Mouse (Mus musculus) retina, adult 2 months (tissue): ENCODE measurements around the gene Osm.
A peak's percentile ranks its signal among the peaks of the same experiment; 100 is the strongest.

ENCODE experiments used
- DNase-seq: peaks from one replicate; pipeline ENCODE4 v3.0.0-alpha.2; 2012; ENCODE audit warnings: low read depth, low spot score

Osm gene

DNA sequence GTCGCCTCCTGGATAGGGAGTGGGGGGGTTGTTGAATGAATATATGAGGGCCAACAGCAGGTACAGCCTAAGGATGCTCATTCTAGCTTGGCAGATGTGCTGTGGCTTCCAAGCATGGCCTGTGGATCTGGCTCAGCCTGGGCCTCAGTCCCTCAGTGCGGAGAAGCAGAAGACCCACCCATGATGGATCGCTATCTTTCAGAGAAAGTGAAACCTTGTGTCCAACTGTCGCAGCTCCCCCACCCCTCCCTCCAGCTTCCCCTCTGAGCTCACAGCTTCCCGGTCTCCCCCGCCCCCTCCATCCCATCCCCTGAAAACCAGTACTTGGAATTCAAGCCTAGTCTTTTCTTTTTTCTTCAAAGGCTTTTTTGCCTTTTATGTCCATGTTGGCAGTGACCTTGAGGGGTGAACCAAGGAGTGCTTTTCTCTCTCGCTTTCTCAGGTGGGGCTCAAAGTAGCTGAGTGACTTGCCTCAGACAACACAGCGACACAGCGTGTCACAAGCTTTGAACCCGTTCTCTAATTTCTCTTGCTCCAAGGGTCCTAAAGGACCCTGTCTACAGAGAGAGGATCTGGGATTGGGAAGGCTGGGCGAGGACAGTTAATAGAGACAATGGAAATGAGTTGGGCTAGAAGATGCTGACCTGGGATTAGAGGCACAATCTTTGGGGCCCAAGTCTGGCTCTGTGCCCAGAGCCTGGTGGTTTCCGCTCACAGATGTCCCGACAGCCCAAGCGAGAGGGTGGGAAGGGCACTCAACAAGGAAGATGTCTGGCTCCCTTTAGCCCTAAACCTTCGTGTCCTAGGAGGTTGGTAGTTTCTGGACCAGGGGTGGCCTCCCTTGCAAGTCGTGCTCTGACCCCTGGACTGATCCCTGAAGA lies at the start of gene Osm:
Gene Osm, plus strand, starts transcription at position 756 of the 881 bp plus-strand sequence.
- DNase-seq: no peak

DNA sequence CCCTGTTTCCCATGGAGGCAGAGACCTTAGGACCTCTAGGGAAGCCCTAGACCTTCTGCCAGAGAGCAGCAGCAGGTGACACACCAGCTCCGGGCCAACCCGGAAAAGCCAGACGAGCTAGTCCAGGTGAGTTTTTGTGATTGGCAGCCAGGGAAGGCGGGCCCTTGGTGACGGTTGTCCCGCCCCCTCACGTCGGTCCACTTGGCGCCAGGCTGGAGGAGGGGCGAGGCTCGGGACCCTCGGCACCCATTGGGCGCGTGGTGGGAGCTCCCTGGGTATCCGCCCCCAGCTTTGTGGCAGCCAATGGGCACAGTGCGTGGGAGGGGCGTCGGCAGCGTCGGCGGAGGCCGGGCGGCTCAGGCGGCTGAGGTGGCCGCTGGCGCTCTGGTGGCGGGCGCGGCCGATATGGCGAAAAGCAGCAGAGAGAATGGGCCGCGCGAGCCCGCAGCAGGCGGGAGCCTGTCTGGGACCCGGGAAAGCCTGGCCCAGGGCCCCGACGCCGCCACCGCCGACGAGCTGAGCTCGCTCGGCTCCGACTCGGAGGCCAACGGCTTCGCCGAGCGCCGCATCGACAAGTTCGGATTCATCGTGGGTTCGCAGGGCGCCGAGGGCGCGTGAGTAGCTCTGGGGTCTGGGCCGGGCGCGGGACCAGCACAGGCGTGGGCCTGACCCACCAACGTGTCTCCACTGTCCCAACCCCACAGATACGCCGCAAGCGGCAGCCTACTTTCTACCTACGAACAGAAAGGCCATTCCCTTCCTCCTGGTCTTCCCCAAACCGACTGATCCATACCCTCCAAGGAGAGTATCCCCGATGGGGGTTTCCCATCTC lies 49.5 kb upstream of the Osm start, which contains the start of gene Tbc1d10a:
Gene Tbc1d10a, plus strand, starts transcription at position 304 of the 832 bp plus-strand sequence.
- peak; percentile 92 for DNase-seq

- DNase-seq: no peak
Measured at GRCm38 (mm10) chr11:4187318-4187700, 48.9 kb upstream of the Osm start.

DNA sequence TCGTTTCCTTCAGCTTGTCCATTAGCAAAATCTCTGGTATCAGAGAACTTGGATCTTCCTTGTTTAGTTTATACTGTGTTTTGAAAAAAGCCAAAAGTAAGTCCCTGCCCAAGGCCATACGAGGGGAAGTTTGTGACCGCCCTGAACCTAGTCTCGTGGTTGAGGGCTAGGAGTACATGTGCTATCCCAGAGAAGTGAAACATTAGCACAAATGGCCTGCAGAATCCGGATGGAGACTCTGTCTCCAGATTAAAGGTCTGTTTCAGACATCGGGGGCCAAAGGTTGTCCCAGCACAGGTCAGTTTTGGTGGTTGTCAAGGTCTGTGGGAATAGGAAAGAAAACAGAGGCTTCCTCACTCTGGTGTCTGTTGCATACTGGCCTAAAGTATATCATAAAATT lies 47.0 kb upstream of the Osm start:
- DNase-seq: no peak

- DNase-seq: no peak
Measured at GRCm38 (mm10) chr11:4190677-4191076, 45.5 kb upstream of the Osm start.

- no peak for DNase-seq
Measured at GRCm38 (mm10) chr11:4192757-4193156, 43.5 kb upstream of the Osm start.

GRCm38 (mm10) chr11:4193420-4193819 lies 42.8 kb upstream of the Osm start:
- no peak for DNase-seq

- DNase-seq: no peak
Measured at GRCm38 (mm10) chr11:4195597-4196031, 40.6 kb upstream of the Osm start.

GRCm38 (mm10) chr11:4196636-4197035 lies 39.6 kb upstream of the Osm start:
- DNase-seq: no peak

DNA sequence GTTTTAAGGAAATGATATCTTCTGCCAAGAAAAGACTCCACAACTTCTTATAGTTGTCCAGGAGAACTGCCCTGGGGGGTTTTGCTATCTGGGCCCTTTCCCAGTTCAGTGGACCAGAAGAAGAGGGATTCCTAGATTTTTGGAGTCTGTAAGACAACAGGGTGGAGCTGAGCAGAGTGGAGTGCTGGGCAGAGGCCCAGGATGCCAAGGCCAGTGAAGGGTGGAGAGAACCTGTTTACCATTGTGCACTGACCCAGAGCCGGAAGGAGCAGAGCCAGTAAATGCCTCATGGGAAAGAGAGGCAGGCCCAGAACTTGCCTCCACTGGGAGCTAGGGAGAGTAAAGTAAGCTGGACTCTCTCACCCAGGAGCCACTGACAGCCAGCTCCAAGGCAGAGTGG lies 38.5 kb upstream of the Osm start:
- no peak for DNase-seq

GRCm38 (mm10) chr11:4201981-4202700 lies 34.1 kb upstream of the Osm start:
- no peak for DNase-seq

DNA sequence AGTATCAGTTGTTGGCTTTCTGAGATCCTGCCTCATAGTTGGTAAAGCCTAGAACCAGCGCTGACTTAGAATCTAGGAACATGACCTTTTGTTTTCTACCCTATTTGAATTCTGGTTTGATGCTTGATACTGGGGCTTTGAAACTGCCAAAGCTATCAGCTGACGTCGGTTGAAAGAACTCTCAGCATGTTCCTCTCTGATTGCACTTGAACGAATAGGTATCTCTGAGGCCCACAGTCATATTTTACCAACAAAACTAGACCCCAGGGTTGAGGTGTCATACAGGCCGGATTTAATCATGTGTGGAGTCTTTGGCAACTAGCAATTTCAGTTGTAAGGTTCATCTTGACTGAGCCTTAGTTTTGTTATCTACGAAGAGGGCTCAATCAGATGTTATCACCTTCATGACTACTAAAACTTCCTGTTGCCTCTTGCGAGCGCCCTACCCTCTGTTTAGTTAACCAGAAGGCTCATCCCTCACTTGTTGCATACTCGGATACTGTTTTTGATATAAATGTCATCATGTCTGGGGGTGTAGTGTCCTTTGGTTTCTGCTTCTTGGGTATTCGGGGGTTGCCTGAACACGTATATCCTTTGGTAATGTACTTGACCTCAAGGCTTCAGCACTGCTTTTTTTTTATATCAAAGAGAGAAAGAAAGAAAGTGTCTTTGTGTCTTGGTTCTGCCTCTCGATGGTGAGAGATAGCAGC lies 33.1 kb upstream of the Osm start:
- DNase-seq: no peak

DNA sequence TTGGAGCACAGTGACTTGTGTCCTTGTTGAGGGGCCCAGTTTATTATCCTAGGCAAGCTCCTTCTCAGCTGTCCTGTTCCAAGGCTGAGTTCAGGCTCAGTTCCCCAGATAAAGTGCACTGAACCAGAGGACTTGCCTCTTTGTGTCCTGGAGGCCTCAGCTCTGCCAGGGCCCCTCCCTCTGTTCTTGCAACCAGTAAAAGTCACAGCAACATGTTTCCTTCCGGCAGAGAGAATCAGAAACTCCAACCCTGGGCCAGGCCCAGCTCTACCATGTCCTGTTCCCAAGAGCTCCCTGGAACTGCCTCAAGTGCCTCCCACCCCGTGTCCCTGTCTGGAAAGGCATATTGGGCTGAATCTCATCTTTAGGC lies 32.5 kb upstream of the Osm start:
- DNase-seq: no peak

- no peak for DNase-seq
Measured at GRCm38 (mm10) chr11:4205097-4205655, 31.0 kb upstream of the Osm start.

DNA sequence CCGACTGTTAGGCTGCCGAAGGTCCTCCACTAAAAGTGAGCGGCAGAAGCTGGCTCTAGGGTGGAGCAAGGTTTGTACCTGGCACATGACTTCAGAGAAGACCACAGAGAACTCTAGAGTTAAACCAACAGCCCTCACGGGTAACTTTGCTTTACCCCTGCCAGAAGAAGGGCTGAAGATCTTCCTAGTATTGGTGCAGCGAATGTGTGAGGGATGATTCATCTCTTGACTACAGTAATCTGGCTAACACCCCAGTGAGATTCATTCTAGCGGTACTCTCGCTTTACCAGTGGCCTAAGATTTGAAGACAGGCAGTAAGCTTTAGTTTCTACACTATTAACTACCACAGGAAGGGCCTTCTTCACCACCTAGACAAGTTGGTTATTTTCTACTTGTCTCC lies 30.3 kb upstream of the Osm start:
- no peak for DNase-seq

DNA sequence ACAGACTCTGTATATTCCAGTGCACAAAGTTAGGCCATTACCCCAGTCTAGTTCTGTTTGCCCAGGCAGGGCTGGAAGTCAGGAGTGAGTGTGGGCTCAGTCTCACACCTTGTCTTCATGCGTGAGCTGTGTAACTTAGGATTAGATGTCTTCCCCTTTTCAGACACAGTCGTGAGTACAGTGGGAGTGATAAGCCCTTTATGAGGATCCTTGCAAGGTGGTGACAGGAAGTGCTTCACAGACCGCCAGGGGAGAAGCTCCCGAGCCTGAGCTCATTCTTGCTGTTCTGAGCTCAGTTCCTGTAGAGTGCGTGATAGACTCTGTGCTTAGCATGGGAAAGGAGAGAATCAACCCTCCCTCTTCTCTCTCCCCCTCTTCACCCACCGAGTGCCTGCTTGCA lies 29.7 kb upstream of the Osm start:
- no peak for DNase-seq

GRCm38 (mm10) chr11:4207655-4208054 lies 28.6 kb upstream of the Osm start:
- DNase-seq: no peak

DNA sequence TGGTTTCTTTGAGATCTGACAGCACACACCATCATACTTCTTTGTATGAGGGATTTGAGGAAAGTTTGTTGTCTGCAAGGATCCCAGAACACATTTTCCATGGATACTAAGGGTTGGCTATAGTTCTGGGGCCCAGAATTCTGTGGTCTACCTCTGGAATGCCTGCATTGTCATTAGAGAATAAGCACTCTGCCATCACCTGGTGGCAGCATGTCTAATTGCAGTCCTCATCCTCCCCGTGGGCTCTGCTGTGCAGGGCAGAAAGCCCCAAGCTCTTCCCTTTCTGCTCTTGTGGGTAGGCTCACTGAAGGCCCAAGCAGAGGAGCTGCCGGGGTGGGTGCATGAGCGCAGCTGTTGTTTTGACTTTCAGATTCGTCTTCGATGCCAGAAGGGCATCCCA lies 26.7 kb upstream of the Osm start:
- DNase-seq: no peak

DNA sequence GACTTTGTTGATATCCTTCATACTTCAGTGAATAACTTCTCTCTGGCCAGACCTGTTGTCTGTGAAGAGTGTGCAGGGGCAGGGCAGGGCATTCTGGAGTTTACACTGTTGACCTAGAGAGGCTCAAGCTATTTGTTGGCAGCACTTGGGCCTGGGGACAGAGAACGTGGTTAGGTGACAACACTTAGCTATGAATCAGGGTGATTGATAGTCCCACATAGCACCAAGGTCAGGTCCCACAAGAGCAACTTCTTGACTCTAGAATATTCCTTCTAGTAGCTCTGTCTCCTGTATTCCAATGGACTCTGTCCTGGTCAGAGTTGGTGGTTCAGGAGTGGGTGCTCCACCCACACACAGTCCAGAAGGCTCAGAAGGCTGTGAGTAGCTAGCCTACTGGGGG lies 25.4 kb upstream of the Osm start:
- DNase-seq: no peak

DNA sequence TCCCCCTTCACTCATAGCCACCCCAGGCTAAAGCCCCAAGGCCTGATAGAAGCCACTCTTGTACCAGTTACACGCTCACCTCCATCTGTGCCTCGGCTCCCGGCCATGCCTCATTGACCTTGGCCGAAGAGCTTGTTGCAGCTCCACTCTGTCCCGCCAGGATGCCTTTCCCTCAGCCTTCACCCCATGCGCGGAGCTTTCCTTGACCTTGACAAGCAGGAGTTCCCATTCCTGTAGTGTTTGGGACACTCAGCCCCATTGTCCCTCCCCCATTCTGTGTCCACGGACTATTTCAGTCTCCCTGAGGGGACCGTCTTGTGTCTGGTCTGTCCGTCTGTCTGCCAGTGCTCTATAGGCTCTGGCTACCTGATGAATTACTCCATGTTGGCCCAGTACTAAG lies 23.1 kb upstream of the Osm start:
- no peak for DNase-seq

GRCm38 (mm10) chr11:4214572-4214971 lies 21.6 kb upstream of the Osm start:
- no peak for DNase-seq
